Mouse (Mus musculus) liver, embryonic 14.5 days (tissue): ENCODE data around the gene Tmed8.

Experiments used
- CTCF ChIP-seq: IDR thresholded peaks from 2 replicates; pipeline ENCODE4 v1.5.1; 2016; ENCODE audit warnings: antibody characterized with exemption, low read depth, control low read depth
- EP300 ChIP-seq: IDR thresholded peaks from 2 replicates; pipeline ENCODE4 v1.6.1; 2016; ENCODE audit warnings: antibody characterized with exemption, low read depth

GRCm38 (mm10) chr12:87229633-87230032 lies 29.4 kb upstream of the Tmed8 start:
- TF ChIP-seq CTCF: no peak
- no peak for TF ChIP-seq EP300
